Mouse (Mus musculus): ENCODE data around the gene Eri3.
A peak's percentile ranks its signal among the peaks of the same experiment; 100 is the strongest.

Eri3 gene

GRCm38 (mm10) chr4:117581626-117582025, 31.5 kb downstream of the Eri3 start:
- no peak for DNase-seq

- no peak for DNase-seq
These were observed 35.8 kb downstream of the Eri3 start for GRCm38 (mm10) chr4:117585995-117586394.

- DNase-seq, result no peak
These were observed 37.3 kb downstream of the Eri3 start for GRCm38 (mm10) chr4:117587447-117587846.

- DNase-seq, result no peak
These were observed 39.0 kb downstream of the Eri3 start for GRCm38 (mm10) chr4:117589081-117589660.

GRCm38 (mm10) chr4:117590781-117591180, 40.6 kb downstream of the Eri3 start:
- DNase-seq, result no peak

GRCm38 (mm10) chr4:117592206-117592605, 42.0 kb downstream of the Eri3 start:
- DNase-seq, result no peak

- no peak for DNase-seq
These were observed 45.1 kb downstream of the Eri3 start for GRCm38 (mm10) chr4:117595293-117595692.

GRCm38 (mm10) chr4:117599986-117600565, 49.9 kb downstream of the Eri3 start:
- no peak for DNase-seq

GRCm38 (mm10) chr4:117601338-117601776, 51.2 kb downstream of the Eri3 start:
- no peak for DNase-seq

- DNase-seq, result peak; percentile 21
These were observed 55.2 kb downstream of the Eri3 start for GRCm38 (mm10) chr4:117605099-117605953.

- no peak for DNase-seq
These were observed 55.7 kb downstream of the Eri3 start for GRCm38 (mm10) chr4:117605954-117606227.

- no peak for DNase-seq
These were observed 56.9 kb downstream of the Eri3 start for GRCm38 (mm10) chr4:117606831-117607610.

GRCm38 (mm10) chr4:117608265-117608664, 58.1 kb downstream of the Eri3 start:
- DNase-seq, result peak; percentile 14

GRCm38 (mm10) chr4:117609371-117610039, 59.3 kb downstream of the Eri3 start:
- DNase-seq, result no peak

- DNase-seq, result no peak
These were observed 61.2 kb downstream of the Eri3 start for GRCm38 (mm10) chr4:117611385-117611784.

GRCm38 (mm10) chr4:117611814-117612213, 61.6 kb downstream of the Eri3 start:
- no peak for DNase-seq

GRCm38 (mm10) chr4:117612713-117613112, 62.5 kb downstream of the Eri3 start:
- DNase-seq, result no peak

- DNase-seq, result no peak
These were observed 63.1 kb downstream of the Eri3 start for GRCm38 (mm10) chr4:117613153-117613773.

- DNase-seq, result no peak
These were observed 66.4 kb downstream of the Eri3 start for GRCm38 (mm10) chr4:117616600-117616999.

- DNase-seq, result no peak
These were observed 72.1 kb downstream of the Eri3 start for GRCm38 (mm10) chr4:117622270-117622669.

GRCm38 (mm10) chr4:117623025-117623424, 72.9 kb downstream of the Eri3 start:
- no peak for DNase-seq

- peak; percentile 45 for DNase-seq
These were observed 74.5 kb downstream of the Eri3 start for GRCm38 (mm10) chr4:117624660-117625059.
